8 mouse cellular contexts compared by ENCODE assay signal in genomic region chr19:55316109-55316714, GRCm38 (mm10). TPM values are rescaled to one million over a fixed set of nuclear protein-coding genes. Genes with fewer than 3 reads are reported as not detected.
DNase-seq lines count a peak whose midpoint lies in the region; ATAC-seq lines count a peak whose summit lies in the region.

Gene Vti1a, plus strand, starts transcription at chr19:55316295.

- under 1% methylated on average over 48 of the region's 48 CpGs for WGBS in heart, embryonic 10.5 days
- under 1% methylated on average over 48 of the region's 48 CpGs for WGBS in kidney, embryonic 15.5 days

- H3K27ac ChIP-seq in heart, embryonic 10.5 days = peak within 1 kb of the TSS; percentile 95
- peak within 1 kb of the TSS; percentile 92 for H3K27ac ChIP-seq in kidney, embryonic 15.5 days

- H3K27me3 ChIP-seq in heart, embryonic 10.5 days (ENCODE audit: insufficient read depth, poor library complexity, severe bottlenecking) = no peaks in the 10 kb centered on the region
- no peaks in the 10 kb centered on the region for H3K27me3 ChIP-seq in kidney, embryonic 15.5 days

- DNase-seq in B cell, adult 2 months = peak; percentile 89 to 91
- peak; percentile 98 for DNase-seq in brain, adult 2 months (ENCODE audit: low read depth, low spot score)
- peak; percentile 89 for DNase-seq in heart, embryonic 10.5 days (ENCODE audit: low spot score)
- peak; percentile 87 for DNase-seq in liver
- peak; percentile 86 to 93 for DNase-seq in spleen, postnatal 4 days (ENCODE audit: low spot score in 2 of 2)

- H3K9me3 ChIP-seq in heart, embryonic 10.5 days = no peaks in the 10 kb centered on the region
- H3K9me3 ChIP-seq in kidney, embryonic 15.5 days (replicated peaks) = no peaks in the 10 kb centered on the region

- peak within 1 kb of the TSS; percentile 87 for H3K9ac ChIP-seq in kidney, embryonic 15.5 days

- H3K4me2 ChIP-seq in kidney, embryonic 15.5 days = peak within 1 kb of the TSS; percentile 83

- peak; percentile 88 for ATAC-seq in erythroblast, adult 5-6 weeks (replicated peaks; ENCODE audit: low FRiP score, poor library complexity, severe bottlenecking)
- peak; percentile 92 for ATAC-seq in kidney, embryonic 15.5 days (replicated peaks; ENCODE audit: low FRiP score)
- peak; percentile 73 for ATAC-seq in monocyte, adult 5-6 weeks (replicated peaks; ENCODE audit: insufficient number of reproducible peaks, low FRiP score, low TSS enrichment, poor library complexity, severe bottlenecking)

- peak within 1 kb of the TSS; percentile 90 for H3K4me3 ChIP-seq in heart, embryonic 10.5 days
- peak within 1 kb of the TSS; percentile 82 for H3K4me3 ChIP-seq in kidney, embryonic 15.5 days (replicated peaks)

- peaks cover 15% of the 10 kb centered on the region for H3K36me3 ChIP-seq in heart, embryonic 10.5 days
- peaks cover 18% of the 10 kb centered on the region for H3K36me3 ChIP-seq in kidney, embryonic 15.5 days

- peaks cover 13% of the 10 kb centered on the region for H3K4me1 ChIP-seq in heart, embryonic 10.5 days
- peaks cover 34% of the 10 kb centered on the region for H3K4me1 ChIP-seq in kidney, embryonic 15.5 days

RNA-seq across cellular contexts. Expression of gene Vti1a, which starts in this region (rescaled TPM):
- total RNA-seq in erythroblast, adult 5-6 weeks (2015; ENCODE audit: low replicate concordance) = 10.2 and 16.9 TPM in 2 replicates
- 18.0 and 19.2 TPM in 2 replicates for total RNA-seq in erythroblast, adult 5-6 weeks (2017; ENCODE audit: low replicate concordance)
- polyA plus RNA-seq in heart, embryonic 10.5 days (2016; fragmentation: Nextera tagmentation; extraction: Ambion mirVana) = 22.2 and 26.5 TPM in 2 replicates
- polyA plus RNA-seq in kidney, embryonic 15.5 days (2015; fragmentation: Nextera tagmentation; extraction: Ambion mirVana) = 28.7 and 30.6 TPM in 2 replicates
- total RNA-seq in monocyte, adult 5-6 weeks (2017) = 57.6 to 105 TPM (median 67.7 TPM) in 3 replicates

Comparison
In these comparisons a context has a peak if more than half of its experiments do, and no peak if none do; other contexts are left out.
1. Peak in every context shown above with its lines: DNase-seq, ATAC-seq, H3K4me3 ChIP-seq and H3K27ac ChIP-seq.